Mouse (Mus musculus) CD4-positive, CD25-positive, alpha-beta regulatory T cell, adult 4 months (primary cell): ENCODE results near the gene Nxn. TPM values are rescaled to one million over a fixed set of nuclear protein-coding genes. Genes with fewer than 3 reads are reported as not detected.
"Not testable (repeated sequence)": the region's sequence is repeated elsewhere in the genome, so short reads cannot be mapped to it uniquely, and the experiment has no call there.

Experiments used
- ATAC-seq: one replicate; pipeline ENCODE4 v1.8.0; 2017
- polyA plus RNA-seq, 2 experiments: library from polyadenylated mRNA; unstranded; fragments of 100-300 nt; shearing (Covaris generic); gene quantifications; one replicate each; pipeline ENCODE4 v1.2.1; 2017

The Nxn gene
- polyA plus RNA-seq, 2 experiments from 2014 or later, result 1.3 to 2.0 TPM

DNA sequence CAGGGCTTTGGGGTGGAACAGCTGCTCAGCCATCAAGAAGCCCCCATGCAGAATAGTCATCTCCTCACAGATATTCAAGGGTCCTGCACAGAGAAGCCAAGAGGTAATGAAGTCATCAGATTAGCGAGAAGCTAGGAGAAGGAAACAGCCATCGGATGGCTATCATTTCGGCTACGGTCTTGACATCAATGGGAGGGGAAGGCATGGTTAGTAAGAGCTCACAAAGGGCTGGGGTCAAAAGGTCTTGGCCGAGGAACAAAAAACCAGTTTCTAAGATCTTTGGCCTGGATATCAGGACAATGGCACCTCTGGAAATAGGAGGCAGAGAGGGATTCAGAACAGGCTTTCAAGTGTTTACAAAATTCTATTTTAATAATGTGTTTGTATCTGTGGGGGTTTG is 185.1 kb downstream of the Nxn start:
- ATAC-seq, result no peak

DNA sequence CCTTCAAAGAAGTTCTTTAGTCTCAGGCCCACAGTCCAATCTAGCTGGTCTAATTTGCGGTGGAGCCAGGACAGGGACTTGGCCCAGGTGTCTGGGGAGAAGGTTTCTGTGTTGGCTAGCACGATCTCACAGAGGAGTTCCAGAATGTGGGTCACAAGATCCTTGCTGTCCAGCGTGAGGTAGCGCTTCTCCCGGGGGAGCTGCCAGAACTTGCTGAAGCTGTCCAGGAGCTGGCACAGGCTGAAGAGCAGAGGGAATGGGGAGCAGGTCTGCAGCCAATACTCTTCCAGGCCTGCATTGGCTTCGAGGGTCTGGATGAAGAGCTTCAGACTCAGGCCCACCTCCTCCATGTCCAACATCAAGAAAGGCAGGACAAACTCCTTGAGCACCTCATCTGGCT is 187.3 kb downstream of the Nxn start:
- not testable (repeated sequence) for ATAC-seq

DNA sequence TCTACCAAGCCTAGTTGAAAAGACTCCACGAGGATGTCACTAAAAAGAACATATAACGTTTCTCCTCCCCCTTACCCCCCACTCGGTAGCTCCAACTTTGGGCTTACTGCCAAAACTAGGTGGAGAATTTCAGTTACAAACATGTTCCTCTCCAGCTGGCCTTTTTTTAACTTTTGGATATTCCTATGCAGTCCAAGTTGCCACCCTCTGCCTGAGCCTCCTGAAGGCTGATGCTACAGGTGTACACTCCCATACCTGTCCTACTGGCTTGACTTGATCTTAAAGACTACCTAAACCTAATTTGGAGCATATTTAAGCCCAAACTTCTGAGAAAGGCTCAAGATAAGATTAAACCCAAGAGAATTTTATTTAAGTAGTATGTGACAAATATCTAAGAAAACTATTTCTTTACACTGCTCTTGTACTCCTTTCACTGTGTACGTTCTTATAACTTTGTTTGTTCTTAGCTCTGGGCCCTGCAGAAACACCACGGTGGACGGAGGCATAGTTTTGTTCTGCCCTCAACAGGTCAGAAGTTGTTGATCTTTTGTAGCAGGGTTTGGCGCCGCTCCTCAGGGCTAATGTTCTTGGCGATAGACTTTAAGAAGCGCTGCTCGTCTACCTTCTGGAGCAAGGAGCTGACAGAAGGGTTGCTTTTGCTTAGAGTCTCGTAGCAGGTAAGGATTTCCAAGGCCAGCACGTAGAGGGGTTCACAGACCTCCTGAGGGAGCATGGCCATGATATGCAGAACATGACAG is 188.5 kb downstream of the Nxn start:
- no peak for ATAC-seq

Other genes with a start within 250 kb of the Nxn start
- 10 to 100 TPM; 51.6 to 60.3 TPM for gene Vps53, start 219.5 kb downstream of the Nxn start, polyA plus RNA-seq
- 1 to 10 TPM; 3.7 to 4.2 TPM for gene Fam57a, start 219.5 kb downstream of the Nxn start, polyA plus RNA-seq
- under 1 TPM in 1 of 2 experiments, not detected in 1; 0.58 TPM for gene Dbil5, start 181.5 kb downstream of the Nxn start, polyA plus RNA-seq
- gene Gemin4, start 181.5 kb downstream of the Nxn start, polyA plus RNA-seq, result 10 to 100 TPM; 10.2 to 19.1 TPM
- gene Mrm3, start 155.4 kb downstream of the Nxn start, polyA plus RNA-seq, result 10 to 100 TPM; 13.2 to 19.9 TPM
- 10 to 100 TPM; 78.6 to 89.4 TPM for gene Glod4, start 155.4 kb downstream of the Nxn start, polyA plus RNA-seq
- gene Timm22, start 7.8 kb upstream of the Nxn start, polyA plus RNA-seq, result 10 to 100 TPM; 55.6 to 64.4 TPM
- gene Abr, start 223.2 kb upstream of the Nxn start, polyA plus RNA-seq, result 10 to 100 TPM; 14.5 to 14.6 TPM